In the genomic region with DNA sequence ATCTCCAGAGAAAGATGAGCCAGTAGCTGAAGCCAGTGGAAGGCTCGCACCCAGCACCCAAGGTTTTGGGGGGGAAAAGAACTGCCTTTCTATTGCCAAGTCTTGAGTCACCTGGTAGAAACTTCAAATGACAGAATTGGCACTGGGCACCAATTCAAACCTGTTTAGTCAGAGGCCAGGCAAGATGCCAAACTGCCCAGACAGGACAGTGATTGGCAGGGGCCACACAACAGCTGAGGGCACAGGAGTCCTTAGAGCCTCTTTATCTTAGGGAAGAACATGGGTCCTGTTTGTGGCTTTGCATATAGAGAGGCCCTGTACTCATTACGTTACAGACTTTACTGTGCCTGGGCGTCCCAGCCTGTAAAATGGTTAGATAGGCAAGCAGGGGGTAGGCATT, we compare ENCODE assay signal across 11 mouse cellular contexts. TPM values are rescaled to one million over a fixed set of nuclear protein-coding genes. Genes with fewer than 3 reads are reported as not detected.
A peak's percentile ranks its signal among the peaks of the same experiment; 100 is the strongest.
DNase-seq lines count a peak whose midpoint lies in the region; ATAC-seq and TF ChIP-seq lines count a peak whose summit lies in the region.
"Had no signal": no experiment of that assay in that cellular context is flagged by ENCODE, and none has a peak within 500 bp of the region (broad histone marks: within the 10 kb centered on the region; RNA-seq: fewer than 3 reads in every experiment).

No protein-coding gene starts in this region.

- WGBS in limb, embryonic 10.5 days = 87% methylated on average over 3 of the region's 3 CpGs

- H3K4me1 ChIP-seq in limb, embryonic 10.5 days = no peaks in the 10 kb centered on the region

- no peak overlapping the region for H3K4me3 ChIP-seq in layer of hippocampus, adult 2 months
- H3K4me3 ChIP-seq in limb, embryonic 10.5 days = no peak overlapping the region

- peak; percentile 81 for ATAC-seq in megakaryocyte-erythroid progenitor cell, adult 5-6 weeks (replicated peaks; ENCODE audit: low FRiP score, low TSS enrichment, poor library complexity, severe bottlenecking)
- ATAC-seq: inflammation-experienced regulatory T-cells, adult 6 months had no signal

- H3K36me3 ChIP-seq in limb, embryonic 10.5 days = no peaks in the 10 kb centered on the region

- peak overlapping the region; percentile 58; the same call in 1 of the 2 replicates for H3K27ac ChIP-seq in layer of hippocampus, adult 2 months
- H3K27ac ChIP-seq in limb, embryonic 10.5 days = no peak overlapping the region

- no peaks in the 10 kb centered on the region for H3K27me3 ChIP-seq in limb, embryonic 10.5 days (ENCODE audit: low read depth, poor library complexity, severe bottlenecking)

- no peak for DNase-seq in layer of hippocampus, adult 2 months (ENCODE audit: low spot score in 2 of 2)
- no peak for DNase-seq in layer of hippocampus, adult 9-11 months
- peak; percentile 40 for DNase-seq in brain, adult 2 months (ENCODE audit: low read depth, low spot score)
- DNase-seq in liver = peak; percentile 24
- no peak for DNase-seq in limb, embryonic 10.5 days (ENCODE audit: low spot score)
- no peak for DNase-seq in layer of hippocampus, postnatal 10 days (ENCODE audit: low spot score in 2 of 2)
- no peak for DNase-seq in embryo, embryonic 10 days (ENCODE audit: low spot score)
- DNase-seq: cerebellum, adult 8-10 months had no signal

- H3K9me3 ChIP-seq in limb, embryonic 10.5 days (replicated peaks) = no peaks in the 10 kb centered on the region

- no peak for TF ChIP-seq CTCF in layer of hippocampus, adult 2 months (conservative IDR thresholded peaks at IDR 0.05)

RNA-seq across cellular contexts. Expression of a gene that starts 7.0 kb away (rescaled TPM):
- 10 to 100 TPM; 89.7 to 90.5 TPM for total RNA-seq in layer of hippocampus, adult 2 months (2021)
- total RNA-seq in megakaryocyte-erythroid progenitor cell, adult 5-6 weeks (2014; fragmentation: Nextera tagmentation) = 150 and 156 TPM in 2 replicates
- 85.4 and 123 TPM in 2 replicates for total RNA-seq in megakaryocyte-erythroid progenitor cell, adult 5-6 weeks (2017)
- polyA plus RNA-seq in limb, embryonic 10.5 days (2016; fragmentation: Nextera tagmentation; extraction: Ambion mirVana) = 7.0 and 11.6 TPM in 2 replicates
- total RNA-seq in layer of hippocampus, postnatal 10 days (2021) = 100 to 1,000 TPM; 160 to 164 TPM

RNA-seq across cellular contexts. Expression of a gene that starts 44.1 kb away (rescaled TPM):
- not detected for total RNA-seq in layer of hippocampus, adult 2 months (2021)
- total RNA-seq in megakaryocyte-erythroid progenitor cell, adult 5-6 weeks (2014; fragmentation: Nextera tagmentation) = 0.69 and 1.4 TPM in 2 replicates
- total RNA-seq in megakaryocyte-erythroid progenitor cell, adult 5-6 weeks (2017) = 0.30 and 1.8 TPM in 2 replicates
- polyA plus RNA-seq in limb, embryonic 10.5 days (2016; fragmentation: Nextera tagmentation; extraction: Ambion mirVana) = 0.18 and 0.74 TPM in 2 replicates
- total RNA-seq in layer of hippocampus, postnatal 10 days (2021) = under 1 TPM; 0.18 to 0.55 TPM
- total RNA-seq: midbrain, postnatal 0 days had no signal

RNA-seq across cellular contexts. Expression of a gene that starts 49.7 kb away (rescaled TPM):
- 1 to 10 TPM; 1.7 to 1.9 TPM for total RNA-seq in layer of hippocampus, adult 2 months (2021)
- total RNA-seq in megakaryocyte-erythroid progenitor cell, adult 5-6 weeks (2014; fragmentation: Nextera tagmentation) = not detected in 2 replicates
- total RNA-seq in megakaryocyte-erythroid progenitor cell, adult 5-6 weeks (2017) = 0.85 and 1.1 TPM in 2 replicates
- 27.0 and 32.3 TPM in 2 replicates for polyA plus RNA-seq in limb, embryonic 10.5 days (2016; fragmentation: Nextera tagmentation; extraction: Ambion mirVana)
- 1 to 10 TPM; 4.0 to 4.2 TPM for total RNA-seq in layer of hippocampus, postnatal 10 days (2021)

RNA-seq across cellular contexts. Expression of a gene that starts 49.9 kb away (rescaled TPM):
- under 1 TPM; 0.18 to 0.34 TPM for total RNA-seq in layer of hippocampus, adult 2 months (2021)
- total RNA-seq in megakaryocyte-erythroid progenitor cell, adult 5-6 weeks (2014; fragmentation: Nextera tagmentation) = 30.9 and 44.1 TPM in 2 replicates
- total RNA-seq in megakaryocyte-erythroid progenitor cell, adult 5-6 weeks (2017) = 20.4 and 46.4 TPM in 2 replicates
- polyA plus RNA-seq in limb, embryonic 10.5 days (2016; fragmentation: Nextera tagmentation; extraction: Ambion mirVana) = 3.4 and 4.2 TPM in 2 replicates
- under 1 TPM; 0.20 to 0.48 TPM for total RNA-seq in layer of hippocampus, postnatal 10 days (2021)

Comparison
In these comparisons a context has a peak if more than half of its experiments do, and no peak if none do; other contexts are left out.
1. DNase-seq: peak in brain, adult 2 months (single experiment) and liver (single experiment); none in layer of hippocampus, adult 2 months (0 of 2), layer of hippocampus, adult 9-11 months (single experiment), limb, embryonic 10.5 days (single experiment), layer of hippocampus, postnatal 10 days (0 of 2) and embryo, embryonic 10 days (single experiment).